Mouse (Mus musculus): ENCODE data around the gene Ccnd3. TPM values are rescaled to one million over a fixed set of nuclear protein-coding genes. Genes with fewer than 3 reads are reported as not detected.

Ccnd3 gene
- polyA plus RNA-seq (2016; fragmentation: Nextera tagmentation; extraction: Ambion mirVana) = 552 and 644 TPM in 2 replicates

GRCm38 (mm10) chr17:47504941-47505346, at the start of gene Ccnd3:
Gene Ccnd3, plus strand, starts transcription at chr17:47505051.
- H3K36me3 ChIP-seq = peaks cover 5% of the 10 kb centered on the region; the same call in 1 of the 2 replicates
- peak within 1 kb of the TSS; percentile 70 for H3K4me3 ChIP-seq
- no peaks in the 10 kb centered on the region for H3K27me3 ChIP-seq (ENCODE audit: insufficient read depth, poor library complexity, severe bottlenecking)
- H3K9me3 ChIP-seq = no peaks in the 10 kb centered on the region
- H3K27ac ChIP-seq = peak within 1 kb of the TSS; percentile 92
- DNase-seq (ENCODE audit: low spot score) = peak; percentile 90
- peaks cover 45% of the 10 kb centered on the region for H3K4me1 ChIP-seq
- WGBS = 2% methylated on average over 22 of the region's 22 CpGs

DNA sequence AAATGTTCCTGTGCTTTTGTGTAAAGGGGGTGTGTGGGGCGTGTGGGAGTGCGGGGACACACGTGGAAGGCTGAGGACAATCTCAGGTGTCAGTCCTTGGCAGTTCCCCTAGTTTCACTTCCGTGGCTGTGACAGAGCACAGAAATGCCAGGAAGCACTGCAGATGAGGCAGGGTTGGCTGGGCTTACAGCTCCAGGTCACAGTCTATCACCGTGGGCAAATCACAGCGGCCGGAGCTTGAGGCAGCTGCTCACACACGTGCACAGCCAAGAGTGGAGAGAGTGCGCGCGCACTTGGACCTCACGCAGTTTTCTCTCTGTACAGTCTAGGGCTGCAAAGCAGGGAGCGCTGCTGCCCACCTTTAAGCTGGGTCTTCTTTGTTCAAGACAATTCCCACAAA, 46.5 kb upstream of the Ccnd3 start:
- H3K27ac ChIP-seq = no peak overlapping the region; the same call in 1 of the 2 replicates
- H3K4me3 ChIP-seq = no peak overlapping the region
- no peak for DNase-seq (ENCODE audit: low spot score)
- peaks cover 69% of the 10 kb centered on the region for H3K4me1 ChIP-seq
- H3K9me3 ChIP-seq = no peaks in the 10 kb centered on the region
- 0 out of 2 replicates have a peak, but pooled peaks cover 10% of the 10 kb centered on the region for H3K27me3 ChIP-seq (ENCODE audit: insufficient read depth, poor library complexity, severe bottlenecking)
- 0 out of 2 replicates have a peak, but pooled peaks cover 3% of the 10 kb centered on the region for H3K36me3 ChIP-seq
- 77% methylated on average over 13 of the region's 13 CpGs for WGBS

DNA sequence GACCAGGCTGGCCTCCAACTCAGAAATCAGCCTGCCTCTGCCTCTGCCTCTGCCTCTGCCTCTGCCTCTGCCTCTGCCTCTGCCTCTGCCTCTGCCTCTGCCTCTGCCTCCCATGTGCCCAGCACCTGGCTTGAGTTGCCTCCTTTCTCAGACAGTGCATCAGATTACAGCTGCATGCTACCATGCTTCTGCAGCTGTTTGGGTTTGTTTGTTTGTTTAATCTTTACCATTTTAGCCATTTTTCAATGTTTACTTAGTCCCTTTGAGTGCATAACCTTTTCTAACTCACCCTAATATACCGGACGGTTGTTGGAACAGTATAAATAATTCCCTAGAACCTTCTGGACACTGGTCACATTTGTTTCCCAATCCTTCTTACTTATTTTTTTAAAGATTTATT, 45.9 kb upstream of the Ccnd3 start:
- 85% methylated on average over 2 of the region's 2 CpGs for WGBS
- H3K4me1 ChIP-seq = peaks cover 69% of the 10 kb centered on the region

GRCm38 (mm10) chr17:47459341-47459919, 45.4 kb upstream of the Ccnd3 start:
- H3K36me3 ChIP-seq = 0 out of 2 replicates have a peak, but pooled peaks cover 3% of the 10 kb centered on the region
- 45% methylated on average over 3 of the region's 3 CpGs for WGBS
- H3K27ac ChIP-seq = 0 out of 2 replicates have a peak overlapping the region, but pooled peaks have one; percentile 5
- H3K9me3 ChIP-seq = no peaks in the 10 kb centered on the region
- H3K27me3 ChIP-seq (ENCODE audit: insufficient read depth, poor library complexity, severe bottlenecking) = peaks cover 16% of the 10 kb centered on the region; the same call in 1 of the 2 replicates
- no peak for DNase-seq (ENCODE audit: low spot score)
- H3K4me1 ChIP-seq = peaks cover 73% of the 10 kb centered on the region
- H3K4me3 ChIP-seq = no peak overlapping the region

More for the DNA sequence above, 45.9 kb upstream of the Ccnd3 start:
- Histone ChIP-seq H3K27ac (no peak overlapping the region), H3K36me3 (0 out of 2 replicates have a peak, but pooled peaks cover 3% of the 10 kb centered on the region), H3K9me3 (no peaks in the 10 kb centered on the region), H3K4me3 (no peak overlapping the region), H3K27me3 (ENCODE audit: insufficient read depth, poor library complexity, severe bottlenecking) (peaks cover 11% of the 10 kb centered on the region; the same call in 1 of the 2 replicates)
- no peak for DNase-seq (ENCODE audit: low spot score)

DNA sequence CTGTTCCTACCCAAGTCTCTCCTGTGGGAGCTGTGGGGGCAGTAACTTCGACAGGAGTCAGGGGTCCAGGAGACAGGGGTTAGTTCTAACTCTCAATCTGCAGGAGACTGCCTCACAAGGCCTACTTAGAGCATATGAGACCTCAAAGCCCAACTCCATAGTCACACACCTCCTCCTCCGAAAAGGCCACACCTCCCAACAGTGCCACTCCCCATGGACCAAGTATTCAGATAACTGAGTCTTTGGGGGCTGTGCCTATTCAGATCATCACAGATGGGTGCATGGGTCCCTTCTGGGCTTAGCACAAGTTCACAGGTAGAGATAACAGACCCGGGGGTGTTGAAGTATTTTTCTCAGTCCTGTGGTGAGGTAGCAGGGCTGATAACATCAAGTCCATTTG, 43.2 kb upstream of the Ccnd3 start:
- no peak overlapping the region for H3K27ac ChIP-seq
- DNase-seq (ENCODE audit: low spot score) = no peak
- H3K27me3 ChIP-seq (ENCODE audit: insufficient read depth, poor library complexity, severe bottlenecking) = peaks cover 39% of the 10 kb centered on the region
- 41% methylated on average over 3 of the region's 3 CpGs for WGBS
- no peaks in the 10 kb centered on the region for H3K9me3 ChIP-seq
- no peak overlapping the region for H3K4me3 ChIP-seq
- H3K4me1 ChIP-seq = peaks cover 77% of the 10 kb centered on the region
- H3K36me3 ChIP-seq = no peaks in the 10 kb centered on the region; the same call in 1 of the 2 replicates

DNA sequence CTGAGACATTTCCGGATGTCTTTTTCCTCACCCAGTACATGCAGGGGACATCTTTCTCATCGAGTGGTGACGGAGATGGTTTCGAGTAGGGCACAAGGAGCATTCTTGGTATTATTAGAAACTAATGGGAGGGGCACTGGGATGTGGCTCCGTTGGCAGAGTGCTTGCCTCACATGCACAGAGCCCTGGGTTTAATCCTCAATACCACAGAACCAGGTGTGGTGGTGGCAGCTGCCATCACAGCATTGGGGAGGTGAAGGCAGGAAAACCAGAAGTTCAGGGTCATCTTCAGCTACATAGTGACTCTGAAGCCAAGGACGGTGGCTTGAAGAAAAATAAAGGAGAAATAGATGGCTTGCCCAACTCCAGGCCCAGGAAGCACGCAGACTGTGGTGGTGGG, 42.6 kb upstream of the Ccnd3 start:
- Histone ChIP-seq H3K27me3 (ENCODE audit: insufficient read depth, poor library complexity, severe bottlenecking) (peaks cover 44% of the 10 kb centered on the region), H3K4me1 (peaks cover 76% of the 10 kb centered on the region), H3K9me3 (no peaks in the 10 kb centered on the region), H3K27ac (peak overlapping the region; percentile 26; the same call in 1 of the 2 replicates), H3K4me3 (no peak overlapping the region), H3K36me3 (peaks cover 4% of the 10 kb centered on the region; the same call in 1 of the 2 replicates)
- 50% methylated on average over 7 of the region's 7 CpGs for WGBS
- no peak for DNase-seq (ENCODE audit: low spot score)

- Histone ChIP-seq H3K36me3 (peaks cover 10% of the 10 kb centered on the region), H3K9me3 (no peaks in the 10 kb centered on the region), H3K4me1 (peaks cover 78% of the 10 kb centered on the region), H3K27ac (peak overlapping the region; percentile 26; the same call in 1 of the 2 replicates), H3K27me3 (ENCODE audit: insufficient read depth, poor library complexity, severe bottlenecking) (peaks cover 50% of the 10 kb centered on the region), H3K4me3 (no peak overlapping the region)
- DNase-seq (ENCODE audit: low spot score) = no peak
- WGBS = 31% methylated on average over 9 of the region's 9 CpGs
Observed at GRCm38 (mm10) chr17:47462728-47463388, 42.0 kb upstream of the Ccnd3 start.

DNA sequence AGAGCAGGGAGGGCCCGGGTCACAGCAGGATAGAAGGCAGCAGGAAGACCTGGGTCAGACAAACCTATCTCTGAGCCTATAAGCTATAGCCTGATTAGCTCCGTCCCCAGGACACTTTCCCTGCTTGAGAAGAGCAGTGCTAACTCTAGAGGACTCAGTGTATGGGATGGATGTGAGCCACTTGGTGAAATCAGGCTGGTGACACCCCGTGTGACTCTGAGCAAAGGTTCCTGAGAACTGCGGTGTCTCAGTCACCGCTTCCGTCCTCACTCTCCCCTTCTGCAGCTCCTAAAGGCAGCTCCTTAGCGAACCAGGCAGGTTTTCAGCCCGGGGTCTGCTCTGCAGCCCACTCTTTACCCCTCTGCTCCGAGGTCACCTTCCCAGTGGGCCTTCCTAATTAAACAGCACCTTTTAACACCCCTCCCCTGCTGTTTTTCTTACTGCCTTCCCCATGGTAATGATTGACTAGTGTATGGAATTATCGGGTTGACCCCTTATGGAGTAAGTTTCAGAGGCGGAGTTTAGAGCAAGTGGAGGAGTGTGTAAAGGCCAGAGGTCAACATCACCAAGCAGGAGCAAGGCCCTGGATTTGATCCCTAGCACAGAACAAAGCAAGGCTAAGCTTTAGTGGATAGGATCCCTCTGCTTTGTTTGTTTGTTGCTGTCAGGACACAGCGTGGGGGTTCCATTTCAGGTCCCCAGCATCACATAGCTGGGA, 40.4 kb upstream of the Ccnd3 start:
- H3K27me3 ChIP-seq (ENCODE audit: insufficient read depth, poor library complexity, severe bottlenecking) = peaks cover 66% of the 10 kb centered on the region
- WGBS = 40% methylated on average over 12 of the region's 12 CpGs
- H3K9me3 ChIP-seq = no peaks in the 10 kb centered on the region
- H3K4me3 ChIP-seq = no peak overlapping the region
- DNase-seq (ENCODE audit: low spot score) = no peak
- H3K36me3 ChIP-seq = peaks cover 10% of the 10 kb centered on the region
- 0 out of 2 replicates have a peak overlapping the region, but pooled peaks have one; percentile 4 for H3K27ac ChIP-seq
- H3K4me1 ChIP-seq = peaks cover 85% of the 10 kb centered on the region

- Histone ChIP-seq H3K4me3 (no peak overlapping the region), H3K27me3 (ENCODE audit: insufficient read depth, poor library complexity, severe bottlenecking) (peaks cover 71% of the 10 kb centered on the region)
Observed at GRCm38 (mm10) chr17:47465016-47465415, 39.8 kb upstream of the Ccnd3 start.

GRCm38 (mm10) chr17:47466284-47466683, 38.6 kb upstream of the Ccnd3 start:
- Histone ChIP-seq H3K9me3 (no peaks in the 10 kb centered on the region), H3K27me3 (ENCODE audit: insufficient read depth, poor library complexity, severe bottlenecking) (peaks cover 73% of the 10 kb centered on the region), H3K36me3 (peaks cover 10% of the 10 kb centered on the region), H3K27ac (peak overlapping the region; percentile 17), H3K4me3 (no peak overlapping the region), H3K4me1 (peaks cover 75% of the 10 kb centered on the region)
- DNase-seq (ENCODE audit: low spot score) = no peak
- WGBS = 44% methylated on average over 9 of the region's 9 CpGs

More at GRCm38 (mm10) chr17:47465016-47465415, 39.8 kb upstream of the Ccnd3 start:
- Histone ChIP-seq H3K4me1 (peaks cover 80% of the 10 kb centered on the region), H3K36me3 (peaks cover 10% of the 10 kb centered on the region), H3K9me3 (no peaks in the 10 kb centered on the region), H3K27ac (0 out of 2 replicates have a peak overlapping the region, but pooled peaks have one; percentile 38)
- 70% methylated on average over 11 of the region's 11 CpGs for WGBS
- no peak for DNase-seq (ENCODE audit: low spot score)

DNA sequence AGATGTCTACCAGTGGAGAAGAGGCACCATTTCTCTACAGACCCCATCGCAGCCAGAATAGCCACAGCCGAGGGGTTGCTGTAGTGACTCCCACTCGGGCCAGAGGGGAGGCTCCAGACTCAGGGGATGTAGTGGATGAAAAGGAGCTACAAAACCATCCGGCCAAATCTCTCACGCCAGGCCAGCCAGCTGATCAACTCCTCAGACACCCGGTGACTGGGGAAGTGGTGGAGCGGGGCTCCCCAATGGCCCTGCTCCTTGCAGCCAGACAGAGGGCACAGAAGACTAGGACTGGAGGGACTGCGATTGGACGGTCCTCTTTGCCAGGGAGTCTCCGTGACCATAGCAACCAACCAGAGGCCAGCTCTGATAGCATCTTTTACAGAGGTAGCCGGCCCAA, 37.2 kb upstream of the Ccnd3 start:
- no peak for DNase-seq (ENCODE audit: low spot score)
- peaks cover 10% of the 10 kb centered on the region for H3K36me3 ChIP-seq
- H3K9me3 ChIP-seq = no peaks in the 10 kb centered on the region
- H3K27ac ChIP-seq = no peak overlapping the region; the same call in 1 of the 2 replicates
- WGBS = 61% methylated on average over 11 of the region's 11 CpGs
- H3K4me1 ChIP-seq = peaks cover 72% of the 10 kb centered on the region
- peaks cover 73% of the 10 kb centered on the region for H3K27me3 ChIP-seq (ENCODE audit: insufficient read depth, poor library complexity, severe bottlenecking)
- peak overlapping the region; percentile 55 for H3K4me3 ChIP-seq

- DNase-seq (ENCODE audit: low spot score) = no peak
- WGBS = 17% methylated on average over 11 of the region's 14 CpGs
- H3K27ac ChIP-seq = peak overlapping the region; percentile 84
- peaks cover 73% of the 10 kb centered on the region for H3K27me3 ChIP-seq (ENCODE audit: insufficient read depth, poor library complexity, severe bottlenecking)
- H3K9me3 ChIP-seq = no peaks in the 10 kb centered on the region
- peaks cover 10% of the 10 kb centered on the region for H3K36me3 ChIP-seq
- H3K4me3 ChIP-seq = peak overlapping the region; percentile 55
- H3K4me1 ChIP-seq = peaks cover 72% of the 10 kb centered on the region
Observed at GRCm38 (mm10) chr17:47468063-47468462, 36.8 kb upstream of the Ccnd3 start.
